Mouse (Mus musculus) heart, postnatal 0 days (tissue): Measurements from ENCODE around the gene Pcsk4.

Experiments used
- CTCF ChIP-seq: IDR thresholded peaks from 2 replicates; pipeline ENCODE4 v1.5.1; 2016; ENCODE audit warnings: antibody characterized with exemption, control low read depth, low read depth
- EP300 ChIP-seq: IDR thresholded peaks from 2 replicates; pipeline ENCODE4 v1.6.1; 2016; ENCODE audit warnings: antibody characterized with exemption, low read depth

DNA sequence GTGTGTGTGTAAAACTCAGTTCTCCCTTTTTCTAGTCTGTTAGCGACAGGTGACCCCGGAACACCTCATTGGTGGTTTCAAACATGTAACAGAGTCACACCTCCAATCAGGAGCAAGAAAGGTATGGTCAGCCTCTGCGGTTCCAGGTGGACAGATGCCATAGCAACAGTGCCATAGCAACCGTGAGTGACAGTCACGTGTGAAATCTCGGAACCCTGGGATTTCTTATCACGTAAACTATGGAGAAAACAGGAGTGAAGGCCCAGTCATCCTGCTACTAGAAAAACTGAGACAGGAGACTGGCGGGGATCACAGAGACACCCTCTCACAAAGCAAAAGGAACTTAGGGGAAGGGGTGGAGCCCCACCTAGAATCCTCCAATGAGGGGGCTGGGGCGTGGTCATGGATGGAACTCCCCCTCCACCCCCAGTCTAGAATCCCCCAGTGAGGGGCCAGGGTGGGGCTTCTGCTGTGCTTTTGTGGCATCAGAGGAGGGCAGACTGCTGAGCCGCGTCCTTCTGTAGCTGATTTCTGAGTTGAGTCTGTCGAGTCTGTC lies 42.2 kb upstream of the Pcsk4 start:
- no peak for TF ChIP-seq CTCF
- no peak for TF ChIP-seq EP300
